22 mouse cellular contexts compared by ENCODE assay signal in genomic region chrX:101953256-101953655, GRCm38 (mm10).
DNase-seq lines count a peak whose midpoint lies in the region; ATAC-seq and TF ChIP-seq lines count a peak whose summit lies in the region.
"Had no signal": no experiment of that assay in that cellular context is flagged by ENCODE, and none has a peak within 500 bp of the region (broad histone marks: within the 10 kb centered on the region; RNA-seq: fewer than 3 reads in every experiment).

No protein-coding gene starts in this region.

- H3K4me3 ChIP-seq in kidney, embryonic 15.5 days (replicated peaks) = no peak overlapping the region
- no peak overlapping the region for H3K4me3 ChIP-seq in liver, postnatal 0 days (ENCODE audit: low read depth, low read length)
- H3K4me3 ChIP-seq in liver, embryonic 11.5 days (ENCODE audit: low read depth, low read length) = no peak overlapping the region
- H3K4me3 ChIP-seq in hindbrain, postnatal 0 days (ENCODE audit: low read length) = no peak overlapping the region
- H3K4me3 ChIP-seq: left cerebral cortex, adult 2 months had no signal

- ATAC-seq in kidney, embryonic 15.5 days (replicated peaks; ENCODE audit: low FRiP score) = no peak
- no peak for ATAC-seq in liver, postnatal 0 days
- ATAC-seq in liver, embryonic 11.5 days (replicated peaks; ENCODE audit: low FRiP score) = no peak
- no peak for ATAC-seq in hindbrain, postnatal 0 days

- no peak overlapping the region for H3K4me2 ChIP-seq in kidney, embryonic 15.5 days
- no peak overlapping the region for H3K4me2 ChIP-seq in liver, postnatal 0 days (ENCODE audit: low read depth, low read length)
- no peak overlapping the region for H3K4me2 ChIP-seq in liver, embryonic 11.5 days
- no peak overlapping the region for H3K4me2 ChIP-seq in hindbrain, postnatal 0 days (ENCODE audit: low read depth, low read length)

- TF ChIP-seq EP300 in liver, postnatal 0 days (IDR thresholded peaks at IDR 0.05; ENCODE audit: low read depth) = no peak

- H3K9me3 ChIP-seq in kidney, embryonic 15.5 days (replicated peaks) = no peaks in the 10 kb centered on the region
- no peaks in the 10 kb centered on the region for H3K9me3 ChIP-seq in liver, postnatal 0 days (ENCODE audit: low read length)
- H3K9me3 ChIP-seq in liver, embryonic 11.5 days (ENCODE audit: control insufficient read depth, low read length) = no peaks in the 10 kb centered on the region
- no peaks in the 10 kb centered on the region for H3K9me3 ChIP-seq in hindbrain, postnatal 0 days (ENCODE audit: low read length)
- H3K9me3 ChIP-seq: heart, embryonic 10.5 days; hindbrain, embryonic 13.5 days; midbrain, embryonic 13.5 days; stomach, embryonic 15.5 days had no signal

- H3K36me3 ChIP-seq in kidney, embryonic 15.5 days = no peaks in the 10 kb centered on the region
- no peaks in the 10 kb centered on the region for H3K36me3 ChIP-seq in liver, postnatal 0 days (replicated peaks; ENCODE audit: insufficient read depth, low read length)
- H3K36me3 ChIP-seq in liver, embryonic 11.5 days (ENCODE audit: control insufficient read depth, insufficient read depth, low read length) = no peaks in the 10 kb centered on the region
- H3K36me3 ChIP-seq in hindbrain, postnatal 0 days (ENCODE audit: insufficient read depth, low read length) = no peaks in the 10 kb centered on the region
- H3K36me3 ChIP-seq: heart, embryonic 10.5 days; hindbrain, embryonic 13.5 days; midbrain, embryonic 13.5 days; stomach, embryonic 15.5 days had no signal

- H3K27ac ChIP-seq in kidney, embryonic 15.5 days = no peak overlapping the region
- peak overlapping the region; percentile 67 for H3K27ac ChIP-seq in liver, postnatal 0 days (ENCODE audit: low read depth)
- no peak overlapping the region for H3K27ac ChIP-seq in liver, embryonic 11.5 days (ENCODE audit: low read depth, low read length)
- H3K27ac ChIP-seq in hindbrain, postnatal 0 days = no peak overlapping the region
- H3K27ac ChIP-seq: hindbrain, embryonic 13.5 days; macrophage; midbrain, embryonic 13.5 days; stomach, embryonic 15.5 days had no signal

- peaks cover 10% of the 10 kb centered on the region; the same call in 1 of the 2 replicates for H3K4me1 ChIP-seq in kidney, embryonic 15.5 days
- H3K4me1 ChIP-seq in liver, postnatal 0 days (ENCODE audit: insufficient read depth) = no peaks in the 10 kb centered on the region
- no peaks in the 10 kb centered on the region for H3K4me1 ChIP-seq in liver, embryonic 11.5 days (replicated peaks; ENCODE audit: control insufficient read depth, insufficient read depth, low read length)
- no peaks in the 10 kb centered on the region for H3K4me1 ChIP-seq in hindbrain, postnatal 0 days (ENCODE audit: insufficient read depth, low read length)
- H3K4me1 ChIP-seq: hindbrain, embryonic 13.5 days had no signal

- H3K27me3 ChIP-seq in kidney, embryonic 15.5 days = peaks cover 49% of the 10 kb centered on the region
- H3K27me3 ChIP-seq in liver, postnatal 0 days (ENCODE audit: insufficient read depth, low read length) = peaks cover 4% of the 10 kb centered on the region; the same call in 1 of the 2 replicates
- peaks cover 21% of the 10 kb centered on the region for H3K27me3 ChIP-seq in liver, embryonic 11.5 days (replicated peaks; ENCODE audit: control insufficient read depth, insufficient read depth, low read length)
- H3K27me3 ChIP-seq in hindbrain, postnatal 0 days (ENCODE audit: insufficient read depth, low read length) = no peaks in the 10 kb centered on the region; the same call in 1 of the 2 replicates

- no peak for TF ChIP-seq CTCF in liver, postnatal 0 days (IDR thresholded peaks at IDR 0.05; ENCODE audit: low read depth)
- TF ChIP-seq CTCF in hindbrain, postnatal 0 days (IDR thresholded peaks at IDR 0.05; ENCODE audit: low read depth) = no peak

- 73% methylated on average over 2 of the region's 2 CpGs for WGBS in kidney, embryonic 15.5 days
- 86% methylated on average over 2 of the region's 2 CpGs for WGBS in liver, postnatal 0 days (ENCODE audit: insufficient replicate concordance)
- WGBS in liver, embryonic 11.5 days = 83% methylated on average over 2 of the region's 2 CpGs
- WGBS in hindbrain, postnatal 0 days = 87% methylated on average over 2 of the region's 2 CpGs

- H3K9ac ChIP-seq in kidney, embryonic 15.5 days = no peak overlapping the region
- no peak overlapping the region for H3K9ac ChIP-seq in liver, postnatal 0 days (replicated peaks)
- no peak overlapping the region for H3K9ac ChIP-seq in liver, embryonic 11.5 days (ENCODE audit: low read depth, low read length)
- no peak overlapping the region for H3K9ac ChIP-seq in hindbrain, postnatal 0 days (replicated peaks; ENCODE audit: low read length)
- H3K9ac ChIP-seq: stomach, embryonic 15.5 days had no signal

- peak; percentile 18 for DNase-seq in kidney, adult 18-20 months
- no peak for DNase-seq in liver, postnatal 0 days
- no peak for DNase-seq in liver, embryonic 11.5 days (ENCODE audit: low spot score)
- DNase-seq in kidney, postnatal 14 days = peak; percentile 12
- no peak for DNase-seq in cerebellum, postnatal 10 days
- no peak for DNase-seq in hindbrain, postnatal 0 days (ENCODE audit: low spot score)
- DNase-seq: adrenal gland, adult 2 months; cerebellum, adult 2 months; cerebellum, postnatal 36 days; gastrocnemius, postnatal 14 days; heart, postnatal 36 days; lung, adult 18-20 months; lung, postnatal 10 days; retina, postnatal 1 day; right cerebral cortex, postnatal 14 days had no signal

Comparison
In these comparisons a context has a peak if more than half of its experiments do, and no peak if none do; other contexts are left out.
1. DNase-seq: peak in kidney, adult 18-20 months (single experiment) and kidney, postnatal 14 days (single experiment); none in liver, postnatal 0 days (single experiment), liver, embryonic 11.5 days (single experiment), cerebellum, postnatal 10 days (0 of 2) and hindbrain, postnatal 0 days (single experiment).